Mouse (Mus musculus) gastrocnemius, adult 2 months (tissue): Measurements from ENCODE around the gene Gm9887. TPM values are rescaled to one million over a fixed set of nuclear protein-coding genes. Genes with fewer than 3 reads are reported as not detected.

Experiments used
- DNase-seq: peaks from one replicate; pipeline ENCODE4 v3.0.0; 2022
- H3K27ac ChIP-seq: fragments of 200-600 bp; 2 replicates; pipeline ENCODE4 v1.8.1; 2022; ENCODE audit warnings: mild to moderate bottlenecking
- H3K4me3 ChIP-seq: fragments of 200-600 bp; 2 replicates; pipeline ENCODE4 v1.8.1; 2022; ENCODE audit warnings: mild to moderate bottlenecking, moderate library complexity
- CTCF ChIP-seq: fragments of 200-600 bp; IDR thresholded peaks from 2 replicates; pipeline ENCODE4 v1.8.1; 2022; ENCODE audit warnings: antibody characterized with exemption, mild to moderate bottlenecking, moderate library complexity
- intact Hi-C: fragments of 180-260 bp; cut with DNase I; formaldehyde crosslinking; loops from one replicate; pipeline ENCODE4 v1.15.1; 2025
- long read RNA-seq, 2 experiments: library from polyadenylated mRNA; stranded (forward); transcript quantifications; one replicate each; pipeline ENCODE4 v2.0.0; 2021
- total RNA-seq, 2 experiments: library from RNA; stranded (reverse); gene quantifications; 2 replicates each; pipeline ENCODE4 v1.2.3; 2021

The Gm9887 gene
- total RNA-seq = not detected
- long read RNA-seq, experiment 1 = 0 reads
- long read RNA-seq, experiment 2, partial matches to known transcripts = 0 of 1 reads
- long read RNA-seq, experiment 2, other reads (novel, unspliced or antisense) = 0 of 1 reads

GRCm38 (mm10) chr12:69371854-69372671 lies at the start of gene Gm9887, which contains the start of gene Arf6:
Gene Gm9887 (minus strand): TSS chr12:69372458.
Gene Arf6 (plus strand): TSS chr12:69372150.
- peak; percentile 99 for DNase-seq
- TF ChIP-seq CTCF = no peak
- H3K4me3 ChIP-seq = peak within 1 kb of the TSS; percentile 96
- peak within 1 kb of the TSS; percentile 95 for H3K27ac ChIP-seq
- intact Hi-C loops = loop anchor here (1.0 to 5.0 kb wide), 3 partner anchors 75 to 202 kb away; no protein-coding TSS in a partner anchor

- intact Hi-C loops = no loop called here
- H3K4me3 ChIP-seq = no peak overlapping the region
- no peak for TF ChIP-seq CTCF
- DNase-seq = no peak
- no peak overlapping the region for H3K27ac ChIP-seq
Observed at GRCm38 (mm10) chr12:69420716-69421115, 48.5 kb upstream of the Gm9887 start.

GRCm38 (mm10) chr12:69419606-69420005 lies 47.3 kb upstream of the Gm9887 start:
- no peak for DNase-seq
- H3K27ac ChIP-seq = no peak overlapping the region
- no peak overlapping the region for H3K4me3 ChIP-seq
- no peak for TF ChIP-seq CTCF
- intact Hi-C loops = loop anchor here (5.0 kb wide), 1 partner anchor 138 kb away; no protein-coding TSS in a partner anchor

- no peak for TF ChIP-seq CTCF
- DNase-seq = no peak
- intact Hi-C loops = loop anchor here (5.0 kb wide), 1 partner anchor 138 kb away; no protein-coding TSS in a partner anchor
- H3K27ac ChIP-seq = no peak overlapping the region
- no peak overlapping the region for H3K4me3 ChIP-seq
Observed at GRCm38 (mm10) chr12:69419017-69419605, 46.9 kb upstream of the Gm9887 start.

- H3K27ac ChIP-seq = no peak overlapping the region
- intact Hi-C loops = loop anchor here (5.0 kb wide), 1 partner anchor 139 kb away; no protein-coding TSS in a partner anchor
- DNase-seq = no peak
- H3K4me3 ChIP-seq = no peak overlapping the region
- no peak for TF ChIP-seq CTCF
Observed at GRCm38 (mm10) chr12:69418606-69419005, 46.3 kb upstream of the Gm9887 start.

GRCm38 (mm10) chr12:69417701-69418291 lies 45.5 kb upstream of the Gm9887 start:
- Histone ChIP-seq H3K27ac (no peak overlapping the region), H3K4me3 (no peak overlapping the region)
- no peak for DNase-seq
- intact Hi-C loops = loop anchor here (5.0 kb wide), 1 partner anchor 140 kb away; no protein-coding TSS in a partner anchor
- no peak for TF ChIP-seq CTCF

GRCm38 (mm10) chr12:69416793-69417192 lies 44.5 kb upstream of the Gm9887 start:
- intact Hi-C loops = loop anchor here (5.0 kb wide), 1 partner anchor 141 kb away; no protein-coding TSS in a partner anchor
- DNase-seq = no peak
- TF ChIP-seq CTCF = no peak

GRCm38 (mm10) chr12:69414826-69415572 lies 42.7 kb upstream of the Gm9887 start:
- Histone ChIP-seq H3K4me3 (no peak overlapping the region), H3K27ac (no peak overlapping the region)
- DNase-seq = peak; percentile 64
- intact Hi-C loops = loop anchor here (5.0 kb wide), 1 partner anchor 142 kb away; no protein-coding TSS in a partner anchor
- no peak for TF ChIP-seq CTCF

More at GRCm38 (mm10) chr12:69416793-69417192, 44.5 kb upstream of the Gm9887 start:
- Histone ChIP-seq H3K27ac (no peak overlapping the region), H3K4me3 (no peak overlapping the region)

GRCm38 (mm10) chr12:69413303-69413702 lies 41.0 kb upstream of the Gm9887 start:
- H3K27ac ChIP-seq = peak overlapping the region; percentile 28; the same call in 1 of the 2 replicates
- TF ChIP-seq CTCF = no peak
- H3K4me3 ChIP-seq = no peak overlapping the region
- no peak for DNase-seq
- intact Hi-C loops = no loop called here

GRCm38 (mm10) chr12:69411936-69412335 lies 39.7 kb upstream of the Gm9887 start:
- TF ChIP-seq CTCF = no peak
- no peak for DNase-seq
- intact Hi-C loops = no loop called here
- H3K27ac ChIP-seq = no peak overlapping the region
- no peak overlapping the region for H3K4me3 ChIP-seq

- no peak for TF ChIP-seq CTCF
- no peak overlapping the region for H3K27ac ChIP-seq
- intact Hi-C loops = no loop called here
- no peak for DNase-seq
- no peak overlapping the region for H3K4me3 ChIP-seq
Observed at GRCm38 (mm10) chr12:69410767-69411166, 38.5 kb upstream of the Gm9887 start.
